Mouse (Mus musculus) testis, postnatal 10 days (tissue): ENCODE data around the gene Tcf25.
A peak's percentile ranks its signal among the peaks of the same experiment; 100 is the strongest.
"Not testable (repeated sequence)": the region's sequence is repeated elsewhere in the genome, so short reads cannot be mapped to it uniquely, and the experiment has no call there.

Experiments
- DNase-seq: peaks from one replicate; pipeline ENCODE4 v3.0.0; 2021; ENCODE audit warnings: low spot score

The Tcf25 gene

DNA sequence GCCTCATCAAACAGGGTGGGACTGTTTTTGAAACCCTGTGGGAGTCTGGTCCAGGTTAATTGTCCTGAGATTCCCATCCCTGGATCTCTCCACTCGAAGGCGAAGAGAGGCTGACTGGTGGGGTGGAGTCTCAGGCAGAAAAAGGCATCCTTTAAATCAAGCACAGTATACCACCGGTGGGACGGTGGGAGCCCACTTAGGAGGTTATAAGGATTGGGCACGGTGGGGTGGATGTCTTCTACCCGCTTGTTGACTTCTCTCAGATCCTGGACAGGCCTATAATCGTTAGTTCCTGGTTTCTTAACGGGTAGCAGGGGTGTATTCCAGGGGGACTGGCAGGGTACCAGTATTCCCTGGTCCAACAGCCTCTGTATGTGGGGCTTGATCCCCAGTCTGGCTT lies 57.4 kb downstream of the Tcf25 start:
- DNase-seq, result not testable (repeated sequence)

DNA sequence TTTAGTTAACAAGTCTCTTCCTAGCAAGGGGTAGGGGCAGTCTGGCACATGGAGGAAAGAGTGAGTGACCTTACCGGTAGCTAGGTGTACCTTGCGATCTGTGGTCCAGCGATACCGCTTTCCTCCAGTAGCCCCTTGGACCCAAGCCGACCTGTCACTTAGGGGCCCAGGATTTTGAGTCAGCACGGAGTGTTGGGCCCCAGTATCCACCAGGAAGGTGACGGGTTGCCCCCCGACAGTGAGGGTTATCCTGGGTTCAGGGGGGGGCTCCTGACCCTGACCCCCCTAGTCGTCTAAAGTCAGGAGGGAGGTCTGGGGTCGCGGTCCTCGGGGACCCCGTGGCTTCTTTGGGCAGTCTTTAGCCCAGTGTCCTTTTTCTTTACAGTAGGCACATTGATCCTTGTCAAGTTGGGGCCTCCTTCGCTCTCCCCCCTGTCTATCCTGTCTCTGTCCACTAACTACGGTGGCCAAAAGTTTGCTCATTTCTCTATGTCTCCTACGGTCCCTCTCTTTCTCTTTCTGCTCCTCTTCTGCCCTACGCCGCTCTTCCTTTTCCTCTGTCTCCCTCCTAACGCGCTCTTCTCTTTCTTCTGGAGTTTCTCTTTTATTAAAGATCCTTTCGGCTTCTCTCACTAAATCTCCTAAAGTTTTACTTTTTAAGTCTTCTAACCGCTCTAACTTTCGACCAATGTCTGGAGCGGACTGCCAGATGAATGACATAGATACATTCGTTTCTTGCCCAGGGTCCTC lies 58.2 kb downstream of the Tcf25 start:
- no peak for DNase-seq

DNA sequence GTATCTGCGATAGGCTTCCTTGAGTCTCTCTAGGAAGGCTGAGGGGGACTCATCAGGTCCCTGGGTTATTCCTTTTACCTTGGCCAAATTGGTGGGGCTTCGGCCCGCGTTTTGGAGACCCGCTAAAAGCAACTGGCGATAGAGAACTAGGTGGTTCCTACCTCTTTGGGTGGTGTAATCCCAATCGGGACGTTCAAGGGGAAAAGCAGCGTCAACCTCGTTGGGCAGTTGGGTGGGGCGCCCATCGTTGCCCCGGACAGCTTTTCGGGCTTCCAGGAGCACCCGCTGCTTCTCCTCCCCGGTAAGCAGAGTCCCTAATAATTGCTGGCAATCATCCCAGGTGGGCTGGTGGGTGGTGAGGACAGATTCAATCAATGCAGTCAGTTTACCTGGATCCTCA lies 58.8 kb downstream of the Tcf25 start:
- DNase-seq, result no peak

DNA sequence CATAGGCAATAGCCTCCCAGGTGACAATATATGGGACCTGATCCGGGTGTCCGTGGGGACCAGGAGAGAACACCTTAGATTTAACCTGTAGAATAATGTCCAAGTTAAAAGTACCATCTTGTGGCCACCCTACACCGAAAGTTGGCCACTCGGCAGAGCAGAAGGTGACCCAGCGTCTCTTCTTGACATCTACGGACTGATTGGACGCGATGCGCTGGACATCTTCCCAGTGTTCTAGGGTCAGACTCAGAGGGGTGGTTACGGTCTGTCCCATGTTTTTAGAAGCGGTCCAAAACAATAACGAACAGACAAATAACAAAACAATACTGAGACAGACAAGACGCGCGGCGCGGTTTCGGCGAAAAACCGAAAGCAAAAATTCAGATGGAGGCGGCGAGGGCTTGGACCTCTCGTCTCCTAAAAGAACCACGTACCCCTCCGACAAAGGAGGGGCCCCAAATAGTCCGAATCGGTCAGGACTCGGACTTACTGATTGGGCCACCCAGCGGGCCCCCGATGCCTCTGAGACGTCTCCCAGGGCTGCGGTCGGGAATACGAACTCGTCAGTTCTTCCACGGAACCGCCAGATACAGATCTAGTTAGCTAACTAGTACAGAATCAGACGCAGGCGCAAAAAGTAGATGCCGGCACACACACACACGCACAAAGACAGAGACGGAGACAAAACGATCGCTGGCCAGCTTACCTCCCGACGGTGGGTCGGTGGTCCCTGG lies 59.9 kb downstream of the Tcf25 start:
- not testable (repeated sequence) for DNase-seq

DNA sequence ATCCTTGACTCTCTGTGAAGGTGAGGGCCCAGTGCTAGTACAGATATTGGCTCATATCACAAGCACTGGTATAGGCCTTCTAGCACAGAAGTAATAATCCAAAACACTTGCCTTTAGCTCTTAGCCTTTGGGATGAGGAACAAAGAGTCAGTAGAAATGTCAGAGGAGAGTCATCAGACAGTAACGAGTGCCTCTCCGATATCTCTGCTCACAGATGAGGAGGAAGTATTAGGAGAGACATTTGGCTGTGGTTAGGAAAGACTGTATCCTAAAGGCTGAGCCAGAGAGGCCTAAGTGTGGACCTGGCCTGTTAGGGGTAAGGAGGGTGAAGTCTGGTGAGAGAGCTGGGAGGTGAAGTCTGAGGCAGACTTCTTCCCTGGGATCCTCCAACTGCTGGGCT lies 68.2 kb downstream of the Tcf25 start:
- no peak for DNase-seq

DNA sequence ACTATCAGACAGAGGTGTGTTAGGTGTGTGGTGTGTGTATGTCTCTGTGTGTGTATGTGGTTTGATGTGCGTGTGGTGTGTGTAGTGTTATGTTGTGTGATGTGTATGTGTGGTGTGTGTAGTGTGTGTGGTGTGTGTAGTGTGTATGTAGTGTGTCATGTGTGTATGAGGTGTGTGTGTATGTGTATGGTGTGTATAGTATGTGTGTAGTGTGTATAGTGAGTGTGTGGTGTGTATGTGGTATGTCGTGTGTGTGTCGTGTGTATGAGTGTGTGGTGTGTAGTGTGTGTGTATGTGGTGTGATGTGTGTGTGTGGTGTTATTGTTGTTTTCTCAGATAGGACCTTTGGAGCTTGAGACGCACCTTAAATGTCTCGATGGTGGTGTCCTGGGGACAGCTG lies 68.8 kb downstream of the Tcf25 start:
- no peak for DNase-seq

DNA sequence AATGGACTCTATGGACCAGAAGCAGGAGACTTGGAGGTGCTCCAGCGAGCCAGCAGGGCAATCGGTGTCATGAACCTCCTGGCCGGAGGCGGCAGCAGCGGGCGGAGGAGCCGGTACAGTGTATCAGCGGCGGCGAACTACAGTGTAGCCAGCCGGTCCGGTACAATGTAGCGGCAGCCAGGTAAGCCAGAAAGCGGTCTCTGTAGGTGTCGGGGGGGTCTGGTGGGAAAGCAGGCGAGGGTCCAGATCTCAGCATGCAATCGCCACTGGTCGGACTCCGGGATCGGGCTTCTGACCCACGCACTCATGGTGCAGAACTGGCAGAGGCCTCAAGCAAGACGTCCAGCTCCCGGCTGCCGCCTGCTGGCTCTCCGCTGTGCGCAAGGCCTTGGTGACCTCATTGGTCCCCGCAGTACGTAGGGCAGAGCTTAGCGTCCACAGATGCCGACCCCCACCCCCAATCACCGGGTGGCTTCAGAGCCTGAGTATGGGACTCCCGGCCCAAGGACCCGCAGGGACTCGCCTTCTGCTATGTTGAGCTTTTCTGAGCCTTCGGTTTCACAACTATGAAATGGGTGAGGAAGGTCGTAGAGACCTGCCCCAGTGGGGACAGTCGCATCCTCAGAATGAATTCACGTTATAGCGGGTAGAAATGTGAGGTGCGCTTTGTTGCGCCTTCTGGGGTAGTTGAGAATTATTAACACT lies 69.5 kb downstream of the Tcf25 start:
- peak; percentile 97 for DNase-seq

DNA sequence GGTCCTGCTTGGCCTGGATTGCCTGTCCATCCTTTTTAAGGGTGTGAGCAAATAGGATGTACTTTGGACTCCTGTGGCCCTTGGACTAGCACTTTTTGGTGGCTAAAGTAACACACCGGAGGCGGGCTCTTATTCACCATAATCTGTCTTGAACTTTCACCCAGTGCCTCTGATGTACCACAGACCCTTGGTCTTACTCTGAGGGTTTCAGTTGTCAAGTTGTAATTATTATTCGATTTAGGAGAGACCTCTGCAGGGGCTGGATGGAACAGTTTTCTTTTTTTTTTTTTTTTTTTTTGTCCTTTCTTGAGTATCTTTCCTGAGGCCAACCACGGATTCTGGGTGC lies 70.0 kb downstream of the Tcf25 start:
- DNase-seq, result no peak

DNA sequence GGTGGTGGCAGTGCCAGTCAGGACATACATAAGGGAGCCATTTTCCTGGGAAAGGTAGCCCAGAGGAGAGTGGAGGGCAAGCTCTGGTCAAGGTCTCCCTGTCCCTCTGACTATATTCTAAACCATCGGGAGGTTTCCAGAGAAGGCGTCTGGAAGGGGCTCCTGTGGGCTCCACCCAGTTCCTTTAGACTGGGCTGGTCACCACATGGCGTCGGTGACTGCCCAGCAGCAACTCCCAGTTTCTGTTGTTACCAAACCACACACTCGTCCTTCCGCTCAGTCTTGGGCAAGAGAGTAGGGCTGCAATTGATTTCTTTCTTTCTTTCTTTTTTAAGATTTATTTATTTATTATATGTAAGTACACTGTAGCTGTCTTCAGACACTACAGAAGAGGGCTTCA lies 70.6 kb downstream of the Tcf25 start:
- no peak for DNase-seq

DNA sequence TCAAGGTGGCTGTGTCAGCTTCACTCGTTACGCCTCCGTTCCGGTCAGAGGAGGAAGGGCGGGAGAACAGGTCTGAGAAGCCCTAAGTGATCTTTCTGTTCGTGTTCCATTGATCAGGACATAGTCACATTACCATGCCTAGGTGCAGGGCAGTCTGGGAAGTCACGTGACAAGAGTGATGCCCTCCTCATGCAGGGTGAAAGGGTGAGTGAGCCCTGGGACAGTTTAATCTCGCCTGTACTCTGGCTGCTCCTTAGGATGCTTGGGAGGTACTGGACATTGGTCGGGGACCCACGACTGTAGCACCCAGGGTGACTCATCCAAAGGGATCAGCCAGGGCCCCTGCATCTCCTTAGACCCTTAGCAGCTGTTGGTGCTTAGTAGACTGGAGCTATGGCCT lies 72.4 kb downstream of the Tcf25 start:
- no peak for DNase-seq

DNA sequence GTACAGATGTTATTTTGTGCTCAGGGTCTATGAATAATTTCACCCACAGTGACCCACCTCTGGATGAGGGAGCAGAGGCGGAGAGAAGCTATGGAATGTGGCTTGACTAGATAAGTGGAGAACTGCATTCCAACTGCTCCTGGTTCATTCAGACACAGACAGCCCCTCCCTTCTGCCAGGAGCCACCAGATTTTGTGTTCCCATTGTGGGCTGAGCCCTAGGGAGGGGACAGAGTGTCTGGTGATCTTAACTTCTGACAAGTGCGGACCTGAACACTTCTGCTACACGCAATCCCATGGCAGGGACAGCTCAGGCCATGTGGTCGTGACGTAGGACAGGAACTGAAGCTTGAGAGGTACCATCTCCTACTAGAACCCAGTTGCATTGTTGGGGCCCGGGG lies 73.2 kb downstream of the Tcf25 start:
- DNase-seq, result no peak

DNA sequence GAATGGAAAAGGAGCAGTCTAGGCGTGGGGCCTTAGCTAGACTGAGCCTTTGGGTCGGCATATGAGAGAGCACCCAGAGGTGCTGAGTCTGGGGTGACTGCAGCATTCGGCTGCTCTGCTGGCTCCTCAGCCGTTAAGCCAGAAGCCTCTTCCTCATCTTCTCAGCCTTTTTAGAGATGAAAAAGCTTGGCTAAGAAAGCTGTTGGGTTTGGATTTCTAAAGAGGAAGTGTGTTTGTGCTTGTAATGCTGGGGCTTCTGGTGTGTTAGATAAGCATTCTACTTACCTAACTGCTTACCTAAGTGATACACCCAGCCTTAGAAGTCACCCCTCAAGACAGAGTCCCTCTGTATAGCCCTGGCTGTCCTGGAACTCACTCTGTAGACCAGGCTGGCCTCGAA lies 77.2 kb downstream of the Tcf25 start:
- no peak for DNase-seq

DNA sequence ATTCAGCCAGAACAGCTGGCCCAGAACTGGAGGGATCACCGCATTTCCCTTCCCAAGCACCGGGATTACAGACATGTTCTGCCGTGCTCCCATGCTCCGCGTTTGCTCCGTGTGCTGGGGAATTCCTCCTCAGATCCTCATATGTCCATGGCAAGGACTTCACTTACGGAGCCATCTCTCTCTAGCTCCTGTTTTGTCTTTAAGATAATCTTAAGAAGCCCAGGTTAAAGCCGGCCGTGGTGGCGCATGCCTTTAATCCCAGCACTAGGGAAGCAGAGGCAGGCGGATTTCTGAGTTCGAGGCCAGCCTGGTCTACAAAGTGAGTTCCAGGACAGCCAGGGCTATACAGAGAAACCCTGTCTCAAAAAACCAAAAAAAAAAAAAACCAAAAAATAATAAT lies 78.2 kb downstream of the Tcf25 start:
- not testable (repeated sequence) for DNase-seq

DNA sequence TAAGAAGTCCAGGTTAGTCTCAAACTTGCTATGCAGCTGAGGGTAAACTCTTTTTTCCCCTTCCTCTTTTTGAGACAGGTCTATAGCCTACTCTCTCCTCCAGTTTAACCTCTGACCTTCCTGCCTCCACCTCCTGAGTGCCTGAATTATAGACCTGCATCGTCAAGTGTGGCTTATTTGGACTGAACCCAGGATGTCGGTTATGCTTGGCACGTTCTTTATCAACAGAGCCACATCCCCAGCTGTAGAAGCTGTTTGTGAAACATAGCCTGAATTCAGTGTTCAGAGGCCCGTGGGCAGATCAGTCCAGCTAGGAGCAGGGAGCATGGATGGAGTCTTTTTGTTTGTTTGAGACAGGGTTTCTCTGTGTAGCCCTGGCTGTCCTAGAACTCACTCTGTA lies 78.6 kb downstream of the Tcf25 start:
- no peak for DNase-seq

DNA sequence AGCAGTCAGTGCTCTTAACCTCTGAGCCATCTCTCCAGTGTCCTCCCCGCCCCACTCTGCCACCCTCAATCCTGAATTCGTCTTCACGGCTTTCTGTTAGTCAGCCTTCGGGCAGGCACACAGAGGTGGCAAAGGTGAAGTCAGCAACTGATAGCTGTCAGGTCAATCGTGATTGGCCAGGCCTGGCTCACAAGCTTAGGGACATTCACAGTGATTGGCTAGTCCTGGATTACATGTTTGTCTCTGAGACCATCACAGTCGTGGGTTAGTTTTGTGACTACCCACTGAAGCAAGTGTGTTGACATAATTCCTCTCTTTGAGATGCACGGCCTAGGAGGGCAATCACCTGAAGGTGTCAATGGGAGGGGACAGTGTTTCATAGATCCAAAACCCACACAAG lies 79.7 kb downstream of the Tcf25 start:
- DNase-seq, result no peak
